ENCODE assay signal across 16 mouse cellular contexts in genomic region chr4:130715623-130716022, GRCm38 (mm10). TPM values are rescaled to one million over a fixed set of nuclear protein-coding genes. Genes with fewer than 3 reads are reported as not detected.
DNase-seq lines count a peak whose midpoint lies in the region; ATAC-seq and TF ChIP-seq lines count a peak whose summit lies in the region.
"Had no signal": no experiment of that assay in that cellular context is flagged by ENCODE, and none has a peak within 500 bp of the region (broad histone marks: within the 10 kb centered on the region; RNA-seq: fewer than 3 reads in every experiment).

No protein-coding gene starts in this region.

- H3K27me3 ChIP-seq in heart, embryonic 12.5 days (replicated peaks) = no peaks in the 10 kb centered on the region
- H3K27me3 ChIP-seq in liver, embryonic 14.5 days (ENCODE audit: control insufficient read depth, insufficient read depth, low read length) = no peaks in the 10 kb centered on the region
- H3K27me3 ChIP-seq: neural tube, embryonic 12.5 days had no signal

- H3K4me2 ChIP-seq in heart, embryonic 12.5 days = peak overlapping the region; percentile 18; the same call in 1 of the 2 replicates
- H3K4me2 ChIP-seq in liver, embryonic 14.5 days (ENCODE audit: low read depth) = peak overlapping the region; percentile 94
- H3K4me2 ChIP-seq: hindbrain, embryonic 14.5 days; neural tube, embryonic 12.5 days had no signal

- no peaks in the 10 kb centered on the region for H3K9me3 ChIP-seq in heart, embryonic 12.5 days (replicated peaks)
- H3K9me3 ChIP-seq in liver, embryonic 14.5 days (ENCODE audit: control insufficient read depth, low read length) = no peaks in the 10 kb centered on the region
- H3K9me3 ChIP-seq: neural tube, embryonic 12.5 days had no signal

- no peak for TF ChIP-seq EP300 in liver, embryonic 14.5 days (IDR thresholded peaks at IDR 0.05; ENCODE audit: low read depth)

- peak overlapping the region; percentile 53 for H3K27ac ChIP-seq in heart, embryonic 12.5 days (ENCODE audit: poor library complexity, severe bottlenecking)
- peak overlapping the region; percentile 100 for H3K27ac ChIP-seq in liver, embryonic 14.5 days
- H3K27ac ChIP-seq: hindbrain, embryonic 14.5 days; layer of hippocampus, adult 2 months; neural tube, embryonic 12.5 days had no signal

- no peak overlapping the region for H3K9ac ChIP-seq in heart, embryonic 12.5 days
- H3K9ac ChIP-seq in liver, embryonic 14.5 days (replicated peaks) = peak overlapping the region; percentile 69
- H3K9ac ChIP-seq: forebrain, postnatal 0 days; hindbrain, embryonic 14.5 days; neural tube, embryonic 12.5 days had no signal

- DNase-seq in heart, adult 18-20 months = no peak
- DNase-seq in A20 (ENCODE audit: low read depth, low spot score) = peak; percentile 39
- peak; percentile 48 for DNase-seq in c-Kit-positive CD71-positive TER-119-positive erythroid progenitor cells, embryonic 14.5 days (ENCODE audit: low spot score)
- peak in 2 of 3 experiments; percentile 44 to 59 for DNase-seq in liver, embryonic 14.5 days (ENCODE audit: low read depth in 3 of 3, low spot score in 3 of 3)
- no peak for DNase-seq in layer of hippocampus, postnatal 14 days (ENCODE audit: low spot score in 2 of 2)
- DNase-seq in urinary bladder, postnatal 14 days (ENCODE audit: low spot score) = no peak
- DNase-seq in adrenal gland, postnatal 25 days = no peak
- DNase-seq: cerebellum, adult 2 months; forebrain, postnatal 0 days; gastrocnemius, postnatal 36 days; right cerebral cortex, postnatal 4 days had no signal

- peaks cover 19% of the 10 kb centered on the region for H3K36me3 ChIP-seq in heart, embryonic 12.5 days
- peaks cover 27% of the 10 kb centered on the region for H3K36me3 ChIP-seq in liver, embryonic 14.5 days (replicated peaks; ENCODE audit: control insufficient read depth, insufficient read depth, low read depth)

- ATAC-seq in heart, embryonic 12.5 days (ENCODE audit: insufficient number of reproducible peaks, low FRiP score) = no peak
- peak; percentile 64 for ATAC-seq in liver, embryonic 14.5 days (ENCODE audit: insufficient read depth)
- ATAC-seq: forebrain, postnatal 0 days; midbrain, embryonic 16.5 days had no signal

- no peak for TF ChIP-seq CTCF in liver, embryonic 14.5 days (IDR thresholded peaks at IDR 0.05; ENCODE audit: low read depth)

- peaks cover 81% of the 10 kb centered on the region for H3K4me1 ChIP-seq in heart, embryonic 12.5 days (replicated peaks)
- H3K4me1 ChIP-seq in liver, embryonic 14.5 days (replicated peaks; ENCODE audit: control insufficient read depth in 2 of 2, insufficient read depth in 2 of 2, low read length in 1 of 2) = peaks cover 68 to 84% of the 10 kb centered on the region in 2 experiments

- H3K4me3 ChIP-seq in heart, embryonic 12.5 days = no peak overlapping the region
- H3K4me3 ChIP-seq in liver, embryonic 14.5 days (ENCODE audit: insufficient read depth in 1 of 2, low read depth in 2 of 2, low read length in 2 of 2) = peak overlapping the region; percentile 4 to 24; a peak in 2 of 4 replicates
- H3K4me3 ChIP-seq: layer of hippocampus, adult 2 months; neural tube, embryonic 12.5 days had no signal

RNA-seq across cellular contexts. Expression of gene Pum1, which starts 52.5 kb away (rescaled TPM):
- 68.7 and 70.2 TPM in 2 replicates for polyA plus RNA-seq in heart, embryonic 12.5 days (2016; fragmentation: Nextera tagmentation; extraction: Ambion mirVana)
- total RNA-seq in heart, adult 18-20 months (2021) = 10 to 100 TPM; 50.2 to 63.1 TPM
- polyA plus RNA-seq in liver, embryonic 14.5 days (2012; rRNA removed) = 15.2 and 17.9 TPM in 2 replicates
- polyA plus RNA-seq in liver, embryonic 14.5 days (2014; fragmentation: Nextera tagmentation; extraction: Ambion mirVana) = 23.1 and 26.8 TPM in 2 replicates
- total RNA-seq in layer of hippocampus, postnatal 14 days (2021) = 100 to 1,000 TPM; 109 to 115 TPM
- 84.4 and 96.9 TPM in 2 replicates for total RNA-seq in adrenal gland, postnatal 25 days (2021)

Comparison
In these comparisons a context has a peak if more than half of its experiments do, and no peak if none do; other contexts are left out.
1. DNase-seq: peak in A20 (single experiment), c-Kit-positive CD71-positive TER-119-positive erythroid progenitor cells, embryonic 14.5 days (single experiment) and liver, embryonic 14.5 days (2 of 3); none in heart, adult 18-20 months (0 of 2), layer of hippocampus, postnatal 14 days (0 of 2), urinary bladder, postnatal 14 days (single experiment) and adrenal gland, postnatal 25 days (single experiment).